10 mouse cellular contexts compared by ENCODE assay signal in genomic region chr4:134567377-134568226, GRCm38 (mm10). TPM values are rescaled to one million over a fixed set of nuclear protein-coding genes. Genes with fewer than 3 reads are reported as not detected.
DNase-seq lines count a peak whose midpoint lies in the region; ATAC-seq lines count a peak whose summit lies in the region.
"Had no signal": no experiment of that assay in that cellular context is flagged by ENCODE, and none has a peak within 500 bp of the region (broad histone marks: within the 10 kb centered on the region; RNA-seq: fewer than 3 reads in every experiment).

No protein-coding gene starts in this region.

- H3K27ac ChIP-seq in hindbrain, embryonic 15.5 days (replicated peaks) = peak overlapping the region; percentile 69
- H3K27ac ChIP-seq in neural tube, embryonic 12.5 days = peak overlapping the region; percentile 42; the same call in 1 of the 2 replicates
- H3K27ac ChIP-seq: embryonic facial prominence, embryonic 13.5 days; heart, embryonic 15.5 days had no signal

- peaks cover 28% of the 10 kb centered on the region for H3K4me1 ChIP-seq in hindbrain, embryonic 15.5 days (replicated peaks)
- peaks cover 16% of the 10 kb centered on the region for H3K4me1 ChIP-seq in neural tube, embryonic 12.5 days

- 23% methylated on average over 19 of the region's 19 CpGs for WGBS in hindbrain, embryonic 15.5 days
- 13% methylated on average over 19 of the region's 19 CpGs for WGBS in neural tube, embryonic 12.5 days

- ATAC-seq in hindbrain, embryonic 15.5 days (ENCODE audit: low FRiP score, low read depth) = peak; percentile 79
- peak; percentile 64 for ATAC-seq in neural tube, embryonic 12.5 days (ENCODE audit: low FRiP score, low read depth)
- ATAC-seq in megakaryocyte, adult 5-6 weeks (ENCODE audit: poor library complexity, severe bottlenecking) = no peak
- no peak for ATAC-seq in monocyte, adult 5-6 weeks (replicated peaks; ENCODE audit: insufficient number of reproducible peaks, low FRiP score, low TSS enrichment, poor library complexity, severe bottlenecking)

- H3K4me3 ChIP-seq in hindbrain, embryonic 15.5 days = no peak overlapping the region
- H3K4me3 ChIP-seq in neural tube, embryonic 12.5 days = no peak overlapping the region
- H3K4me3 ChIP-seq: embryonic facial prominence, embryonic 13.5 days; heart, embryonic 15.5 days had no signal

- H3K9me3 ChIP-seq in hindbrain, embryonic 15.5 days = no peaks in the 10 kb centered on the region
- no peaks in the 10 kb centered on the region for H3K9me3 ChIP-seq in neural tube, embryonic 12.5 days
- H3K9me3 ChIP-seq: heart, embryonic 15.5 days had no signal

- no peak overlapping the region for H3K9ac ChIP-seq in hindbrain, embryonic 15.5 days
- no peak overlapping the region for H3K9ac ChIP-seq in neural tube, embryonic 12.5 days
- H3K9ac ChIP-seq: embryonic facial prominence, embryonic 13.5 days; heart, embryonic 15.5 days had no signal

- H3K27me3 ChIP-seq in hindbrain, embryonic 15.5 days = no peaks in the 10 kb centered on the region
- H3K27me3 ChIP-seq in neural tube, embryonic 12.5 days (replicated peaks) = 0 out of 2 replicates have a peak, but pooled peaks cover 5% of the 10 kb centered on the region
- H3K27me3 ChIP-seq: embryonic facial prominence, embryonic 13.5 days; heart, embryonic 15.5 days had no signal

- peak; percentile 64 to 65 for DNase-seq in adrenal gland, adult (ENCODE audit: inconsistent age in 2 of 2, low spot score in 1 of 2)
- no peak for DNase-seq in adrenal gland, adult 18-20 months (ENCODE audit: low spot score in 2 of 2)
- peak; percentile 80 for DNase-seq in lung, postnatal 10 days
- DNase-seq in lung, postnatal 36 days = no peak

- H3K36me3 ChIP-seq in hindbrain, embryonic 15.5 days = peaks cover 7% of the 10 kb centered on the region
- H3K36me3 ChIP-seq in neural tube, embryonic 12.5 days = peaks cover 7% of the 10 kb centered on the region; the same call in 1 of the 2 replicates

- H3K4me2 ChIP-seq in hindbrain, embryonic 15.5 days = no peak overlapping the region
- peak overlapping the region; percentile 27 for H3K4me2 ChIP-seq in neural tube, embryonic 12.5 days (replicated peaks)
- H3K4me2 ChIP-seq: embryonic facial prominence, embryonic 13.5 days; heart, embryonic 15.5 days had no signal

RNA-seq across cellular contexts. Expression of gene Selenon, which starts 15.6 kb away (rescaled TPM):
- total RNA-seq in adrenal gland, adult 18-20 months (2021) = 10 to 100 TPM; 24.3 to 28.9 TPM
- polyA plus RNA-seq in hindbrain, embryonic 15.5 days (2015; fragmentation: Nextera tagmentation; extraction: Ambion mirVana) = 31.2 and 32.0 TPM in 2 replicates
- 47.5 and 53.0 TPM in 2 replicates for polyA plus RNA-seq in neural tube, embryonic 12.5 days (2016; fragmentation: Nextera tagmentation; extraction: Ambion mirVana)
- 24.9 and 25.4 TPM in 2 replicates for total RNA-seq in megakaryocyte, adult 5-6 weeks (2015)
- total RNA-seq in megakaryocyte, adult 5-6 weeks (2017) = 6.3 and 8.2 TPM in 2 replicates
- 13.0 to 27.3 TPM (median 15.4 TPM) in 3 replicates for total RNA-seq in monocyte, adult 5-6 weeks (2017)

RNA-seq across cellular contexts. Expression of gene Mtfr1l, which starts 32.4 kb away (rescaled TPM):
- total RNA-seq in adrenal gland, adult 18-20 months (2021) = 100 to 1,000 TPM; 123 to 132 TPM
- 168 and 179 TPM in 2 replicates for polyA plus RNA-seq in hindbrain, embryonic 15.5 days (2015; fragmentation: Nextera tagmentation; extraction: Ambion mirVana)
- 135 and 138 TPM in 2 replicates for polyA plus RNA-seq in neural tube, embryonic 12.5 days (2016; fragmentation: Nextera tagmentation; extraction: Ambion mirVana)
- total RNA-seq in megakaryocyte, adult 5-6 weeks (2015) = 40.4 and 48.1 TPM in 2 replicates
- total RNA-seq in megakaryocyte, adult 5-6 weeks (2017) = 33.6 and 38.3 TPM in 2 replicates
- 35.4 to 39.0 TPM (median 37.6 TPM) in 3 replicates for total RNA-seq in monocyte, adult 5-6 weeks (2017)

RNA-seq across cellular contexts. Expression of gene Aunip, which starts 56.8 kb away (rescaled TPM):
- total RNA-seq in adrenal gland, adult 18-20 months (2021) = under 1 TPM; 0.48 to 0.56 TPM
- polyA plus RNA-seq in hindbrain, embryonic 15.5 days (2015; fragmentation: Nextera tagmentation; extraction: Ambion mirVana) = 2.0 and 2.9 TPM in 2 replicates
- 8.1 and 8.9 TPM in 2 replicates for polyA plus RNA-seq in neural tube, embryonic 12.5 days (2016; fragmentation: Nextera tagmentation; extraction: Ambion mirVana)
- 3.7 and 3.9 TPM in 2 replicates for total RNA-seq in megakaryocyte, adult 5-6 weeks (2015)
- total RNA-seq in megakaryocyte, adult 5-6 weeks (2017) = 12.6 and 17.0 TPM in 2 replicates
- not detected in 3 replicates for total RNA-seq in monocyte, adult 5-6 weeks (2017)

Comparison
In these comparisons a context has a peak if more than half of its experiments do, and no peak if none do; other contexts are left out.
1. DNase-seq: peak in adrenal gland, adult (2 of 2) and lung, postnatal 10 days (single experiment); none in adrenal gland, adult 18-20 months (0 of 2) and lung, postnatal 36 days (single experiment).
2. ATAC-seq: peak in hindbrain, embryonic 15.5 days (single experiment) and neural tube, embryonic 12.5 days (single experiment); none in megakaryocyte, adult 5-6 weeks (single experiment) and monocyte, adult 5-6 weeks (single experiment).